Mouse (Mus musculus): ENCODE measurements around the gene St6galnac3.

Gene St6galnac3

GRCm38 (mm10) chr3:153510048-153510630 is 214.8 kb downstream of the St6galnac3 start:
- no peak for DNase-seq

- no peak for DNase-seq
Observed at GRCm38 (mm10) chr3:153509643-153510042, 215.3 kb downstream of the St6galnac3 start.

- no peak for DNase-seq
Observed at GRCm38 (mm10) chr3:153509029-153509428, 215.9 kb downstream of the St6galnac3 start.

- no peak for DNase-seq
Observed at GRCm38 (mm10) chr3:153508592-153508991, 216.4 kb downstream of the St6galnac3 start.

- no peak for DNase-seq
Observed at GRCm38 (mm10) chr3:153507599-153507998, 217.4 kb downstream of the St6galnac3 start.

- DNase-seq: no peak
Observed at GRCm38 (mm10) chr3:153502488-153502887, 222.5 kb downstream of the St6galnac3 start.

- DNase-seq: peak; percentile 86 to 96
Observed at GRCm38 (mm10) chr3:153501333-153501877, 223.6 kb downstream of the St6galnac3 start.

- no peak for DNase-seq
Observed at GRCm38 (mm10) chr3:153492986-153493385, 232.0 kb downstream of the St6galnac3 start.

GRCm38 (mm10) chr3:153489718-153490117 is 235.3 kb downstream of the St6galnac3 start:
- peak; percentile 36 to 60 for DNase-seq

- peak; percentile 25 to 36 for DNase-seq
Observed at GRCm38 (mm10) chr3:153488931-153489330, 236.0 kb downstream of the St6galnac3 start.

GRCm38 (mm10) chr3:153485176-153485575 is 239.8 kb downstream of the St6galnac3 start:
- no peak for DNase-seq

GRCm38 (mm10) chr3:153484701-153485100 is 240.3 kb downstream of the St6galnac3 start:
- DNase-seq: peak; percentile 88 to 90

GRCm38 (mm10) chr3:153483691-153484090 is 241.3 kb downstream of the St6galnac3 start:
- DNase-seq: no peak

GRCm38 (mm10) chr3:153482098-153482497 is 242.9 kb downstream of the St6galnac3 start:
- peak; percentile 64 to 70 for DNase-seq

- DNase-seq: no peak
Observed at GRCm38 (mm10) chr3:153481012-153481411, 244.0 kb downstream of the St6galnac3 start.

GRCm38 (mm10) chr3:153480636-153481006 is 244.4 kb downstream of the St6galnac3 start:
- DNase-seq: no peak

- no peak for DNase-seq
Observed at GRCm38 (mm10) chr3:153480005-153480635, 244.9 kb downstream of the St6galnac3 start.

- DNase-seq: no peak
Observed at GRCm38 (mm10) chr3:153475919-153476318, 249.1 kb downstream of the St6galnac3 start.

- DNase-seq: no peak
Observed at GRCm38 (mm10) chr3:153475461-153475860, 249.5 kb downstream of the St6galnac3 start.

- no peak for DNase-seq
Observed at GRCm38 (mm10) chr3:153472583-153473471, 252.1 kb downstream of the St6galnac3 start.

- no peak for DNase-seq
Observed at GRCm38 (mm10) chr3:153463849-153464248, 261.1 kb downstream of the St6galnac3 start.

GRCm38 (mm10) chr3:153460173-153460572 is 264.8 kb downstream of the St6galnac3 start:
- DNase-seq: no peak

- no peak for DNase-seq
Observed at GRCm38 (mm10) chr3:153458593-153458992, 266.4 kb downstream of the St6galnac3 start.

Measured in cerebellum, postnatal 14 days (tissue).